Mouse (Mus musculus): Measurements from ENCODE around the gene Gm21964. TPM values are rescaled to one million over a fixed set of nuclear protein-coding genes. Genes with fewer than 3 reads are reported as not detected.

Gene Gm21964
- total RNA-seq, 1 experiment from 2014 or later = not detected

Other genes starting within 250 kb of the Gm21964 start
- gene Phlpp2, start 232.7 kb upstream of the Gm21964 start, total RNA-seq (2021) = 9.6 and 10.1 TPM in 2 replicates
- 0.15 and 0.53 TPM in 2 replicates for gene Marveld3, start 139.0 kb upstream of the Gm21964 start, total RNA-seq (2021)
- gene Tat, start 110.8 kb upstream of the Gm21964 start, total RNA-seq (2021) = 6.8 and 46.2 TPM in 2 replicates
- 2.1 and 3.9 TPM in 2 replicates for gene Chst4, start 61.5 kb upstream of the Gm21964 start, total RNA-seq (2021)
- gene Zfp612, start 21.5 kb upstream of the Gm21964 start, total RNA-seq (2021) = 6.7 and 7.4 TPM in 2 replicates
- not detected in 2 replicates for gene Gm17720, start 1.5 kb downstream of the Gm21964 start, total RNA-seq (2021)
- 0.34 and 0.56 TPM in 2 replicates for gene Calb2, start 67.0 kb downstream of the Gm21964 start, total RNA-seq (2021)
- 7.9 and 8.4 TPM in 2 replicates for gene Cmtr2, start 114.5 kb downstream of the Gm21964 start, total RNA-seq (2021)
- 0.07 and 0.26 TPM in 2 replicates for gene Hydin, start 165.8 kb downstream of the Gm21964 start, total RNA-seq (2021)